Mouse (Mus musculus) small intestine, adult 2 months (tissue): ENCODE data around the gene Gpld1.

Source experiments
- CTCF ChIP-seq: fragments of 200-500 bp; IDR thresholded peaks from 2 replicates; pipeline ENCODE4 v1.5.1; 2012; ENCODE audit warnings: low read depth, mild to moderate bottlenecking, control low read depth, inconsistent platforms, low read length, moderate library complexity, mixed read lengths; ENCODE audit not compliant: insufficient replicate concordance, insufficient read length; ENCODE audit errors: extremely low read depth
- POLR2A ChIP-seq: fragments of 200-500 bp; IDR thresholded peaks from 2 replicates; pipeline ENCODE4 v1.6.1; 2012; ENCODE audit warnings: low read depth, mild to moderate bottlenecking, control low read depth, inconsistent platforms, low read length, moderate library complexity

GRCm38 (mm10) chr13:24965130-24965845, 22.3 kb downstream of the Gpld1 start:
- TF ChIP-seq CTCF (no peak), POLR2A (no peak)
